Mouse (Mus musculus): ENCODE data around the gene Shmt2.

The Shmt2 gene

GRCm38 (mm10) chr10:127534036-127534928 is 12.0 kb upstream of the Shmt2 start, which contains the start of gene Nxph4:
Gene Nxph4, minus strand, starts transcription at chr10:127534559.
- peak; percentile 51 for DNase-seq (ENCODE audit: low read depth, low spot score)

GRCm38 (mm10) chr10:127531548-127531947 is 9.3 kb upstream of the Shmt2 start:
- no peak for DNase-seq (ENCODE audit: low read depth, low spot score)

GRCm38 (mm10) chr10:127530945-127531344 is 8.7 kb upstream of the Shmt2 start:
- no peak for DNase-seq (ENCODE audit: low read depth, low spot score)

GRCm38 (mm10) chr10:127527481-127527880 is 5.2 kb upstream of the Shmt2 start:
- DNase-seq (ENCODE audit: low read depth, low spot score) = no peak

GRCm38 (mm10) chr10:127526681-127527080 is 4.4 kb upstream of the Shmt2 start:
- DNase-seq (ENCODE audit: low read depth, low spot score) = peak; percentile 56

- DNase-seq (ENCODE audit: low read depth, low spot score) = peak; percentile 73
Observed at GRCm38 (mm10) chr10:127526048-127526447, 3.8 kb upstream of the Shmt2 start.

- DNase-seq (ENCODE audit: low read depth, low spot score) = no peak
Observed at GRCm38 (mm10) chr10:127524646-127525255, 2.5 kb upstream of the Shmt2 start.

GRCm38 (mm10) chr10:127521611-127522080 is 598 bp downstream of the Shmt2 start:
- DNase-seq (ENCODE audit: low read depth, low spot score) = peak; percentile 46

GRCm38 (mm10) chr10:127520714-127521357 is 1.4 kb downstream of the Shmt2 start:
- no peak for DNase-seq (ENCODE audit: low read depth, low spot score)

GRCm38 (mm10) chr10:127519903-127520713 is 2.1 kb downstream of the Shmt2 start:
- DNase-seq (ENCODE audit: low read depth, low spot score) = no peak

- no peak for DNase-seq (ENCODE audit: low read depth, low spot score)
Observed at GRCm38 (mm10) chr10:127519041-127519701, 3.1 kb downstream of the Shmt2 start.

- DNase-seq (ENCODE audit: low read depth, low spot score) = no peak
Observed at GRCm38 (mm10) chr10:127517941-127518340, 4.3 kb downstream of the Shmt2 start.

- no peak for DNase-seq (ENCODE audit: low read depth, low spot score)
Observed at GRCm38 (mm10) chr10:127516576-127517260, 5.5 kb downstream of the Shmt2 start.

GRCm38 (mm10) chr10:127515983-127516459 is 6.2 kb downstream of the Shmt2 start:
- DNase-seq (ENCODE audit: low read depth, low spot score) = no peak

GRCm38 (mm10) chr10:127515271-127515982 is 6.8 kb downstream of the Shmt2 start:
- no peak for DNase-seq (ENCODE audit: low read depth, low spot score)

GRCm38 (mm10) chr10:127514764-127515163 is 7.5 kb downstream of the Shmt2 start, which contains the start of gene Ndufa4l2:
Gene Ndufa4l2, plus strand, starts transcription at chr10:127514967.
- no peak for DNase-seq (ENCODE audit: low read depth, low spot score)

- DNase-seq (ENCODE audit: low read depth, low spot score) = no peak
Observed at GRCm38 (mm10) chr10:127514111-127514698, 8.0 kb downstream of the Shmt2 start.

GRCm38 (mm10) chr10:127513501-127514091 is 8.6 kb downstream of the Shmt2 start:
- DNase-seq (ENCODE audit: low read depth, low spot score) = peak; percentile 38
